Mouse (Mus musculus) ES-E14 (cell line): ENCODE measurements around the gene Ube2j1.
"Not testable (repeated sequence)": the region's sequence is repeated elsewhere in the genome, so short reads cannot be mapped to it uniquely, and the experiment has no call there.

ENCODE experiments used
- CHD2 ChIP-seq: IDR thresholded peaks from 2 replicates; pipeline ENCODE4 v1.6.1; 2014; ENCODE audit warnings: mild to moderate bottlenecking, low read depth, low read length, inconsistent platforms
- HCFC1 ChIP-seq: IDR thresholded peaks from 2 replicates; pipeline ENCODE4 v1.6.1; 2012; ENCODE audit warnings: low read length, inconsistent platforms, borderline replicate concordance; ENCODE audit not compliant: insufficient read depth
- ZC3H11A ChIP-seq: IDR thresholded peaks from 2 replicates; pipeline ENCODE4 v1.6.1; 2012; ENCODE audit warnings: low read depth, mild to moderate bottlenecking, inconsistent platforms, low read length, borderline replicate concordance

- TF ChIP-seq HCFC1, ZC3H11A, CHD2: not testable (repeated sequence)
Observed at GRCm38 (mm10) chr4:33005595-33006470, 25.4 kb upstream of the Ube2j1 start.
